Mouse (Mus musculus) olfactory bulb, adult 2 months (tissue): Measurements from ENCODE around the gene Olfr613.

Experiments used
- CTCF ChIP-seq: fragments of 200-500 bp; IDR thresholded peaks from 2 replicates; pipeline ENCODE4 v1.5.1; 2012; ENCODE audit warnings: low read depth, mild to moderate bottlenecking, low read length, moderate library complexity; ENCODE audit not compliant: insufficient read depth
- POLR2A ChIP-seq: fragments of 200-500 bp; IDR thresholded peaks from 2 replicates; pipeline ENCODE4 v1.6.1; 2012; ENCODE audit warnings: mild to moderate bottlenecking, low read depth, low read length, moderate library complexity; ENCODE audit not compliant: insufficient read depth

DNA sequence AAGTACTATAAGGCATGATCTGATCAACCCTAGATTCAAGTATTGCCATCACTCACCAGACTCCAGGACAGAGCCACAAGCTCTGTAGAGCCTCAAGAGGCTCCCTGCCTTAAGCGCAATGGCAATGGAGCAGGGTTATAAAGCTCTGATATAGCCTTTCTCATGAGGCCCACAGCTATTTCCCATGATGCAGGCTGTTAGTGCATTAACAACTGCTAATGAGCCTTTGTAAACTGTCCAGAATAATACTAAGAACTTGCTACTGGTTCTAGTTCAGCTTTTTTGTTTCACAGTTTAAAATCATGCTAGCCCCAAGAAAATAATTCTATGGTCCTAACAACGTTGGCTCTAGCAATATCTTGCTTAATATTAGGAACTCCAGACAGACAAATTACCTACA is 35.9 kb upstream of the Olfr613 start, which contains the start of gene Olfr610:
- TF ChIP-seq POLR2A = no peak
- TF ChIP-seq CTCF = no peak
